Mouse (Mus musculus) MEL (cell line): Measurements from ENCODE around the gene Sh3rf3. TPM values are rescaled to one million over a fixed set of nuclear protein-coding genes. Genes with fewer than 3 reads are reported as not detected.

Source experiments
- DNase-seq: peaks from one replicate; pipeline ENCODE4 v3.0.0; 2011; ENCODE audit warnings: low read depth, low spot score
- H3K27ac ChIP-seq: 2 replicates; pipeline ENCODE4 v1.5.1; 2012; ENCODE audit warnings: low read depth, mild to moderate bottlenecking, control low read depth, low read length, moderate library complexity; ENCODE audit not compliant: control insufficient read depth
- H3K27me3 ChIP-seq, 2 experiments: fragments of 150-350 bp in 1 of 2; sonication (generic) in 1 of 2; 2 replicates each; pipeline ENCODE4 v1.6.1; 2012; ENCODE audit warnings: low read length in 2 of 2, mild to moderate bottlenecking in 2 of 2, improper control_type of control experiment in 1 of 2, moderate library complexity in 1 of 2; ENCODE audit not compliant: insufficient read depth in 2 of 2, control insufficient read depth in 1 of 2
- H3K36me3 ChIP-seq, 2 experiments: 2 replicates each; pipeline ENCODE4 v1.6.1; 2012 to 2014; ENCODE audit warnings: low read length in 2 of 2, improper control_type of control experiment in 1 of 2, inconsistent platforms in 1 of 2, mild to moderate bottlenecking in 1 of 2; ENCODE audit not compliant: insufficient read depth in 2 of 2, control insufficient read depth in 1 of 2
- H3K4me1 ChIP-seq, 2 experiments: fragments of 150-350 bp in 1 of 2; sonication (generic) in 1 of 2; 2 replicates each; pipeline ENCODE4 v1.6.1; 2012; ENCODE audit warnings: low read length in 2 of 2, improper control_type of control experiment in 1 of 2, mild to moderate bottlenecking in 1 of 2; ENCODE audit not compliant: insufficient read depth in 2 of 2, control insufficient read depth in 1 of 2
- H3K4me3 ChIP-seq, 2 experiments: fragments of 150-350 bp in 1 of 2; sonication (generic) in 1 of 2; 2 replicates each; pipeline ENCODE4 v1.5.1; 2012; ENCODE audit warnings: low read depth in 2 of 2, low read length in 2 of 2, mild to moderate bottlenecking in 2 of 2, moderate library complexity in 2 of 2, control low read depth in 1 of 2, improper control_type of control experiment in 1 of 2; ENCODE audit not compliant: control insufficient read depth in 1 of 2, insufficient read depth in 1 of 2
- H3K79me2 ChIP-seq: 2 replicates; pipeline ENCODE4 v1.6.1; 2012; ENCODE audit warnings: mild to moderate bottlenecking, low read length, moderate library complexity; ENCODE audit not compliant: control insufficient read depth, poor library complexity, insufficient read depth
- H3K9ac ChIP-seq: 2 replicates; pipeline ENCODE4 v1.6.1; 2012; ENCODE audit warnings: low read depth, mild to moderate bottlenecking, control low read depth, low read length, moderate library complexity; ENCODE audit not compliant: control insufficient read depth, poor library complexity, severe bottlenecking
- H3K9me3 ChIP-seq: fragments of 150-350 bp; sonication (generic); replicated peaks from 2 replicates; pipeline ENCODE4 v1.6.1; 2012; ENCODE audit warnings: mild to moderate bottlenecking, low read length, improper control_type of control experiment, moderate library complexity; ENCODE audit not compliant: insufficient read depth
- BHLHE40 ChIP-seq: IDR thresholded peaks from 2 replicates; pipeline ENCODE4 v1.6.1; 2012; ENCODE audit warnings: low read depth, mild to moderate bottlenecking, inconsistent platforms, low read length, improper control_type of control experiment, borderline replicate concordance
- CHD2 ChIP-seq: IDR thresholded peaks from 2 replicates; pipeline ENCODE4 v1.6.1; 2011; ENCODE audit warnings: low read length, improper control_type of control experiment
- ETS1 ChIP-seq: IDR thresholded peaks from 2 replicates; pipeline ENCODE4 v1.6.1; 2012; ENCODE audit warnings: low read depth, mild to moderate bottlenecking, inconsistent platforms, low read length, improper control_type of control experiment, moderate library complexity
- GABPA ChIP-seq: IDR thresholded peaks from 2 replicates; pipeline ENCODE4 v1.6.1; 2012; ENCODE audit warnings: low read depth, mild to moderate bottlenecking, inconsistent platforms, low read length, improper control_type of control experiment, moderate library complexity
- GATA1 ChIP-seq: IDR thresholded peaks from 2 replicates; pipeline ENCODE4 v1.6.1; 2011; ENCODE audit warnings: low read depth, low read length, improper control_type of control experiment
- JUND ChIP-seq: IDR thresholded peaks from 2 replicates; pipeline ENCODE4 v1.6.1; 2011; ENCODE audit warnings: low read depth, mild to moderate bottlenecking, improper control_type of control experiment, low read length
- MAZ ChIP-seq: IDR thresholded peaks from 2 replicates; pipeline ENCODE4 v1.6.1; 2012; ENCODE audit warnings: low read depth, mild to moderate bottlenecking, inconsistent platforms, low read length, improper control_type of control experiment
- MEF2A ChIP-seq: IDR thresholded peaks from 2 replicates; pipeline ENCODE4 v1.6.1; 2014; ENCODE audit warnings: low read depth, mild to moderate bottlenecking, inconsistent platforms, low read length, improper control_type of control experiment; ENCODE audit not compliant: poor library complexity, insufficient replicate concordance, severe bottlenecking; ENCODE audit errors: extremely low read depth
- MXI1 ChIP-seq: IDR thresholded peaks from 2 replicates; pipeline ENCODE4 v1.6.1; 2011; ENCODE audit warnings: mild to moderate bottlenecking, low read depth, low read length, improper control_type of control experiment
- MYB ChIP-seq: IDR thresholded peaks from 2 replicates; pipeline ENCODE4 v1.6.1; 2011; ENCODE audit warnings: mild to moderate bottlenecking, low read depth, low read length, improper control_type of control experiment
- MYC ChIP-seq: IDR thresholded peaks from 2 replicates; pipeline ENCODE4 v1.6.1; 2011; ENCODE audit warnings: low read depth, mild to moderate bottlenecking, low read length, improper control_type of control experiment, moderate library complexity
- NELFE ChIP-seq: IDR thresholded peaks from 2 replicates; pipeline ENCODE4 v1.6.1; 2011; ENCODE audit warnings: low read depth, low read length, improper control_type of control experiment
- NRF1 ChIP-seq: IDR thresholded peaks from 2 replicates; pipeline ENCODE4 v1.6.1; 2014; ENCODE audit warnings: low read depth, mild to moderate bottlenecking, inconsistent platforms, low read length, improper control_type of control experiment, moderate library complexity; ENCODE audit not compliant: poor library complexity, insufficient read depth, severe bottlenecking
- POLR2A ChIP-seq, 2 experiments: IDR thresholded peaks; 2 replicates each; pipeline ENCODE4 v1.6.1; 2011 to 2012; ENCODE audit warnings: low read length in 2 of 2, mild to moderate bottlenecking in 2 of 2, control low read depth in 1 of 2, improper control_type of control experiment in 1 of 2, low read depth in 1 of 2, moderate library complexity in 1 of 2; ENCODE audit not compliant: control insufficient read depth in 1 of 2, insufficient read depth in 1 of 2, poor library complexity in 1 of 2
- POLR2AphosphoS2 ChIP-seq: IDR thresholded peaks from 2 replicates; pipeline ENCODE4 v1.6.1; 2011; ENCODE audit warnings: low read length, improper control_type of control experiment
- POLR2AphosphoS5 ChIP-seq: IDR thresholded peaks from 2 replicates; pipeline ENCODE4 v1.6.1; 2012; ENCODE audit warnings: low read depth, borderline replicate concordance, mild to moderate bottlenecking, inconsistent platforms, low read length, moderate library complexity, mixed read lengths
- RAD21 ChIP-seq: IDR thresholded peaks from 2 replicates; pipeline ENCODE4 v1.6.1; 2011; ENCODE audit warnings: mild to moderate bottlenecking, low read depth, low read length, improper control_type of control experiment
- RCOR1 ChIP-seq: IDR thresholded peaks from 2 replicates; pipeline ENCODE4 v1.6.1; 2012; ENCODE audit warnings: low read depth, mild to moderate bottlenecking, inconsistent platforms, low read length, improper control_type of control experiment
- SIN3A ChIP-seq: IDR thresholded peaks from 2 replicates; pipeline ENCODE4 v1.6.1; 2012; ENCODE audit warnings: low read length, improper control_type of control experiment, inconsistent platforms
- SMC3 ChIP-seq: IDR thresholded peaks from 2 replicates; pipeline ENCODE4 v1.6.1; 2011; ENCODE audit warnings: low read depth, low read length, improper control_type of control experiment
- TAL1 ChIP-seq: IDR thresholded peaks from 2 replicates; pipeline ENCODE4 v1.6.1; 2012; ENCODE audit warnings: mild to moderate bottlenecking, inconsistent platforms, low read length, moderate library complexity, mixed read lengths
- USF1 ChIP-seq: IDR thresholded peaks from 2 replicates; pipeline ENCODE4 v1.6.1; 2014; ENCODE audit warnings: low read depth, mild to moderate bottlenecking, inconsistent platforms, low read length, improper control_type of control experiment, moderate library complexity
- USF2 ChIP-seq, 2 experiments: IDR thresholded peaks; 2 replicates each; pipeline ENCODE4 v1.6.1; 2011 to 2012; ENCODE audit warnings: improper control_type of control experiment in 2 of 2, low read length in 2 of 2, borderline replicate concordance in 1 of 2, inconsistent platforms in 1 of 2, low read depth in 1 of 2, mild to moderate bottlenecking in 1 of 2; ENCODE audit not compliant: insufficient read depth in 1 of 2
- ZC3H11A ChIP-seq: IDR thresholded peaks from 2 replicates; pipeline ENCODE4 v1.6.1; 2012; ENCODE audit warnings: low read depth, mild to moderate bottlenecking, inconsistent platforms, low read length, improper control_type of control experiment
- ZKSCAN1 ChIP-seq: IDR thresholded peaks from 2 replicates; pipeline ENCODE4 v1.6.1; 2012; ENCODE audit warnings: low read depth, mild to moderate bottlenecking, inconsistent platforms, low read length, improper control_type of control experiment, moderate library complexity
- ZNF384 ChIP-seq: IDR thresholded peaks from 2 replicates; pipeline ENCODE4 v1.6.1; 2012; ENCODE audit warnings: low read depth, mild to moderate bottlenecking, inconsistent platforms, low read length, improper control_type of control experiment
- polyA plus RNA-seq, 2 experiments: library from polyadenylated mRNA; stranded (reverse) in 1 of 2; unstranded in 1 of 2; fragments of >175 nt in 1 of 2; fragments of >200 nt in 1 of 2; gene quantifications; 2 replicates each; pipeline versions ENCODE4 v1.2.1 to v1.2.4; 2012; ENCODE audit warnings: low replicate concordance in 2 of 2, low read depth in 1 of 2; ENCODE audit not compliant: insufficient read length in 2 of 2, insufficient read depth in 1 of 2, missing spikeins in 1 of 2
- total RNA-seq: library from RNA; depleted of rRNA; stranded (reverse); fragments of 300-350 nt; gene quantifications from 2 replicates; pipeline ENCODE4 v1.2.3, GENCODE M21; 2012

Sh3rf3 gene
- total and polyA plus RNA-seq, 3 experiments: not detected

DNA sequence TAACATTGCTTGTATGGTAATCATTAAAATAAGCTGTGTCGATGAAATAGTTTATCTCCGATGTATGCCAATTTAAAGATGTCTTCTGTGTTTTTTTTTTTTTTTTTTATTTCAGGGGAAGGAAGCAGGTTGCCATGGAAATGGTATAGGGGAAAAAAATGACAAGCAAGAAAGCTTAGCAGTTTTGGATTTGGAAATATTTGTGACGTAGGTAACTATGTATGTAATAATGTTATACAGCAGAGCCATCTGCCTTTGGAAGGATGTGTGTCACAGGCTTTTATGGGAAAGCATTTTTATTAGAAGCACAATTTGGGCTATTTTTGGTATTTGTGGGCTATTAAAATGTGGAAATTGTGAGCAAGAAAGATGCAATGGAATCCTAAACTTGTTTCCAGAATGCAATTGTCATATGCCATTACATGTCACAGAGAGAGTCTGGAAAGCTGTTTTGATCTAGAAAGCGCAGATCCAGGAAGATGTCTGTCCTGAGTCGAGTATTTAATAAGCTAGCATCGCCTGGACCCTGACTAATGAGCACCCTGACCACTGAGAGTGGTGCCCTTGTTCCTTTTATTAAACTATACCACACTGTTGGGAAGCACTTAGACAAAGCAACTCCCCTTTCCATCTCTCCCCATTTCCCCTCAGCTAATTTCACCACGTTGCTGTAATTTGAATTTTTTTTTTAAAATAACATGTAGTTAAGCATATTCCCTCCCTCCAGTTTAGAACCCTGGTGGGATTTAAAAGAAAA, 58.8 kb downstream of the Sh3rf3 start:
- H3K36me3 ChIP-seq: no peaks in the 10 kb centered on the region
- no peaks in the 10 kb centered on the region for H3K4me1 ChIP-seq
- no peaks in the 10 kb centered on the region for H3K79me2 ChIP-seq
- H3K4me3 ChIP-seq: no peak overlapping the region
- no peak for DNase-seq
- TF ChIP-seq MEF2A (no peak), POLR2AphosphoS2 (no peak), SMC3 (no peak), ZNF384 (no peak), MAZ (no peak), USF1 (no peak), NRF1 (no peak), POLR2AphosphoS5 (no peak), NELFE (no peak), TAL1 (no peak), RAD21 (no peak), POLR2A (IDR thresholded peaks at IDR 0.05; ENCODE audit: control insufficient read depth in 1 of 2, insufficient read depth in 1 of 2, low read depth in 1 of 2, low read length in 2 of 2, poor library complexity in 1 of 2) (no peak), JUND (no peak), USF2 (IDR thresholded peaks at IDR 0.05; ENCODE audit: borderline replicate concordance in 1 of 2, insufficient read depth in 1 of 2, low read depth in 1 of 2, low read length in 2 of 2) (no peak), RCOR1 (no peak), SIN3A (no peak), BHLHE40 (no peak), ETS1 (no peak)
- H3K27me3 ChIP-seq: no peaks in the 10 kb centered on the region
- H3K9ac ChIP-seq: no peak overlapping the region
- H3K9me3 ChIP-seq: no peaks in the 10 kb centered on the region
- H3K27ac ChIP-seq: no peak overlapping the region

DNA sequence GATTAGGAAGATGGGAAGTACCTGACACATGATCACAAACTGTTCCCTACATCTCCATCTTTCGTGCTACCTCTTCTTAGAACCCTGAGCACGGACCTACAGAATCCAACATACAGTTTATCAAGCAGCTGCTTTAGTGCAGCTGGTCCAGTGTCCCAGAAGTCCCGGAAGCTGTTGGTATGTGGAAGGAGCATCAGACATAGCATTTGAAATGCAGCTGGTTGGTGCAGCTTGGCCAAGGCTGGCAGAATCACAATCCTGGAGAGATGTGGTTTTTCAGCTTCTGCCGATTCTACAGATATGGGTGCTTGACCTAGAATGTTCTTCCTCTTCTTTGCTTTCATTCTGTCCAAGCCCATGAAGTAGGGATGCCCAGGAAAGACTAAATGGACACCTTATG, 64.7 kb downstream of the Sh3rf3 start:
- no peaks in the 10 kb centered on the region for H3K9me3 ChIP-seq
- H3K9ac ChIP-seq: no peak overlapping the region
- no peak overlapping the region for H3K27ac ChIP-seq
- DNase-seq: no peak
- H3K4me3 ChIP-seq: no peak overlapping the region
- no peaks in the 10 kb centered on the region for H3K79me2 ChIP-seq
- no peaks in the 10 kb centered on the region for H3K27me3 ChIP-seq
- no peaks in the 10 kb centered on the region for H3K36me3 ChIP-seq
- H3K4me1 ChIP-seq: no peaks in the 10 kb centered on the region
- TF ChIP-seq NELFE (no peak), MEF2A (no peak), RAD21 (no peak), ZKSCAN1 (no peak), NRF1 (no peak), MYC (no peak), CHD2 (no peak), GATA1 (no peak), USF1 (no peak), USF2 (IDR thresholded peaks at IDR 0.05; ENCODE audit: borderline replicate concordance in 1 of 2, insufficient read depth in 1 of 2, low read depth in 1 of 2, low read length in 2 of 2) (no peak), POLR2AphosphoS5 (no peak), GABPA (no peak), MYB (no peak), ZC3H11A (no peak), MXI1 (no peak)
- TF ChIP-seq, all 39 proteins: peak for 0
